Mouse (Mus musculus) A20 (cell line): ENCODE results near the gene Ttll11.

Experiments
- DNase-seq: peaks from one replicate; pipeline ENCODE4 v3.0.0-alpha.2; 2011; ENCODE audit warnings: low read depth, low spot score

The Ttll11 gene

DNA sequence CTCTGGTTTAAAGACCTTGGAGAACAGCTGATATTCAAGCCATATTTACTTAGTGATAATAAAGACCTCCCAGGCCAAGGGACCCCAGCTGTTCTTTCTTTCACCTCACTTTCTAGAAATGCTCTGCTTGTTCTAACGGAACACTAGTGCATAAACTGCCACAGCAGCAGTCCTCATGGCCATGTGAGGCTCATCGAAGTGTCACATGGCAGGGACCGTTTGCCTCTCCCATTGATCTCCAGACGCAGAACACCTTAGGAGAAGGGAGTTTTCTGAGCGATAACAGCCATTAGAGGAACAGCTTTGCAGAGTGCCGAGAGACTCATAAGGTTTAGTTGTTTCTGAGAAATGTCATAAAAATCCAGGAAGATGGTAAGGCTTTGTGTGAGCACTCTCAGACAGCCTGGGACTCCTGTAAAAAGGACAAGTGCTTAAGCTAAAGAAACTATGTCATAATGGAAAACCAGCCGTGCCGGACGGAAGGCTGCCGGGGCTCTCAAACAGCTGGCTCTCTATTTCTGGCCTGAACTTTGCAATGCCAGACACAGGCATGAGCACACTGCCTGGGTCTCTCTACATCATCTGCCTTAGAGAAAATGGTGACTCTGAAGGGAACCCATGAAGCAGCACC, 13.7 kb downstream of the Ttll11 start:
- DNase-seq, result no peak

DNA sequence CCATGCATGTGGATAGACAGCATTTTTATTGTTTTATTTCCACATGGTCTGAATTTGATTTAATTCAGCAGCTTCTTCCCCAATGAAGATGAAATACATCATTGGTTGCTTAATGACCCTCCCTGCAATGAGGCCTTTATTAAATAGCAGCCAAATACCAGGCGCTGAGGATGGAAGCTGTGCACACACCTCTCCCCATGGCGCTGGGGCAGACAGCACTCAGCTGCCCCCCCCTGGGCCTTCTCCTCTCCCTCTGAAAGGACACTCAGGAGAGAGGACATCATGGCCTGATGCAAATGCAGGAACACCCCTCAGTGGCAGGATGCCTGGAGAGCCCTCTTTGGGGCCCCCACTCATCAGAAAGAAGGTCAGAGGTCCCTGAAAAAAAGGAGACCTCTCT, 16.4 kb downstream of the Ttll11 start:
- DNase-seq, result no peak

DNA sequence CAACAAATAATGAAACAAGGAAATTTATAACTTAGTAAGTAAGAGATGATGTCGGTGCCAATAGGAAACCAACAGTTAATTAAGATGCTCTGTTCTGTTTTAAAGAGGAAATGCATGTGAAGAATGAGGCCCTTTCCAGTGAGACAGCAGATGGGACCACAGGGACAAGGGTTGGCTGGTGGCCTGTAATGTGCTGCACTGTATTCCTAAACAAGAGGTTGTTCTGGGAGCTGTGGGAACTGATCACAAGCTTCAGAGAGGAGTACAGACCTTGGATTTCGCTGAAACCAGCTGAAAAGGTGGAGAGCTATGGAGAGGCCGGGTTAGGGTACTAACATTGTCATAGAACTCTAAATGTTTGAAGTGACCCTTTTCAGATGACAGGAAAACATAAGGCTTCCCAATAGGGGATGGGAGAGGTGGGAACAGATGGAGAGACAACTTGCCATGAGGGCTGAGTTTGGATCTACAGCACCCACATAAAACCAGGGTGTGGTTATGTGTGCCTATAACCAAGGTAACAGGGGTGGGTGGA, 18.1 kb downstream of the Ttll11 start:
- no peak for DNase-seq

DNA sequence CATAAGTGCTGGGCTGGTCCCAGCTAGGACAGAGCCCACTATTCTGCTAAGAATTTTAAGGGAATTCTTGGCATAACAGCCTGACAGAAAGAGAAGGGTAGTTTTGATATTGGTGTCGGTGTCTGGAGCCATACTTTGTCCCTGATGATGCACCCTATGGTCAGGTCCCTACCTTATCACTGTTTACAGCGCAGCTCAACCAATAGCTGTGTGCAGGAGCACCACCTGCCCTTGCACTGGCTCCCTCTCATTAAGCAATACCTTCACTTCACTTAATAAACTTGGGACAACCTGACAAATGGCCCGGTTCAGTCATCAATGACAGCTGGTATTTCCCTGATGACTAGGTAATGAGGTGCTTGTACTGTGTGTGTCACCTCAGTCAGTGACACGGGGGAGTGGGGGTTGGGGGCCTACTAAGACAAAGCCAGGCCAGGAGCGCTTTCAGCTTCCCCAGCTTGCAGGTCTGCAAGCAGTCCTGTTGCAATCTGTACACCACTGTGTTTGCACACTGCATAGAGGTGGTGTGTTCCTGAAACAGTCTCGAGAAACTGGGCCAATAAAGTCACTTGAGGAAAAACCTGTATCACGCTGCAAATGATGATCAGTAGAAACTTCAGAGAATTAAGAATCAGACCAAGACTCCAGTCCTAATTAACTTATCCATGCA, 22.1 kb downstream of the Ttll11 start:
- no peak for DNase-seq

DNA sequence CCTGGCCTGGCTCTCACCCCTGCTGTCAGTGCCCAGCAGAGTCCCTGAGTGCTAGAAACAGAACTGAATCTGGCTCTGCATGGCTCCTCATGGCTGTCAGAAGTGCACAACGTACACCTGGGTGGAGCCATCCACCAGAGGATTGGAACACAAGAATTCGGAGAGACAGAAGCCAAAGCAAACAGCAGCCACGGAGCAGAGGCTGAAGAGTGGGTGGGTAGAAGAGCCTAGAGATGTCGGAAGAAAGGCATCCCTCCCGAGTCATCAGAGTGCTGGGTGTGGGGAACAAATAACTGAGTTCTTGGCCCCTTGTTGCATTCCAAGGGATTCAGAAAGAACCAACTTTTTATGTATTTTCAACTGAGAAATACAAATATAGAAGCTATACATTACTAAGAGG, 24.5 kb downstream of the Ttll11 start:
- DNase-seq, result no peak

DNA sequence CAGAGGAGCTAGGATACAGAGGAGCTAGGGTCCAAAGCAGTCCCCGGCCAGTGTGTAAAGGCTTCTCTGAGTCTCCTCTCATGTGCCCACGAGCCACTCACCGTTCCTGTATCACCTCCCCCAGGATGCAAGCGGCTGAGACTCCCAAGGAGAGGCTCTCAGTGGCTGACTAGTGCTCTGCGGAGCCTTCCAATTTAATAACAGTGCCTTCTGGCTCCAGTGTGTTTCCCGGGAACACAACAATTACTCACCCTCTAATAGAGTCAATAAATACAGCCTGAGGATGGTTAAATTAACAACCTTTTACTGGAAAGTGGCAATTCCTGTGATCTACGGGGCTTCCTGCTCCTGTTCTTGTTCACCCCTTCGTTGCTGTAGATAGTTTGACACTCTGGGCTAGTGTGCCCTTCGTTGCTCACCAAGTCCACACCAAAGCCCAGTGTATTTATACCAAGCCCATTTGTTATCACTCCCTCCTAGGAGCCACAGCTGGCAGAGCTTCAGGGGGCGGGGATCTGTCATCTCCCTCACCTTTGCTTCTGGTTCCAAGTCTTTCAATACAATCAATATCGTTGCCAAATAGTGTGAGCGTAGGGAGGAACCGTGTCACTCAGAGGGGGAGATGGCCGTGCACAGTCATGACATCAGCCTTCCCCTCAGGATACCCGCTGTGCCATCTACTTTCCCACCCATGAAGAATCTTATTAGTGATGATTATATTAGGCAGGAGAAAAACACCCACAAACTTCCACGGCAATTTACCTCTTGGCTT, 27.3 kb downstream of the Ttll11 start:
- no peak for DNase-seq

DNA sequence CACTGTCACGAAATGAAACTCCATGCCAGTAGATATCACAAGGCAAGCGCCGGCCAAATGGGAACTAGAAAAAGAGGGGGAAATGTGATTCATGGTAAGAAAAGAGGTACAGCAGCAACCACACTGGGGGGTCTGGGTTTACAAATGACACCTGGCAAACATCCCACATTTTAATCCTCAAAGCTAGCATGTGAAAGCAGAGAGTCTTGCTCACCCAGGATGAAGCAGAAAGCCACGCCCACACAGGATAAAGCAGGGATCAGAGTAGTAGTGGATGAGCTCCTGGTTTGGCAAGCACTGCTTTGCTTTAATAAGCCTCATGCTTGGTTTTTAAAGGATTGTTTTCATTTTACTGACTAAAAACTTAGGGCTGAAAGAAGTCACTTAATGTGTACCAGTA, 34.8 kb downstream of the Ttll11 start:
- no peak for DNase-seq

DNA sequence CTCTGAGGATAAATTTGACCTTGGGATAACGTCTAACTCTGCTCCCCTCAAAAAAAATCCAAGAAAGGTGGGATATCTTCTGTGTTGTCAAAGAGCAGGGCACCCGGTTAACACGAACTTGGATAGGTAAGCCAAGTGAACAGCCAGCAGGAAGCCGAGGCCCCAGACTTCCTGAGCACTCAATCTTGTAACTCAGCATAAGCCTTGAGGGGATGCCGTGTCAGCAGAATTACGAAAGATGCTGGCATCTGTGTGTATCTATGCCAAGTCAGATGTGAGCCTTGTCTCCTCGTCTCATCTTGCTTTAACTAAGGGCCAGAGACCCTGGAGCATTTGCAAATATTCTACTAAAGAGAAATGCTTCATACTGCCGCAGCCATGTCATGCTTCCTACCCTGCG, 36.8 kb downstream of the Ttll11 start:
- DNase-seq, result no peak

DNA sequence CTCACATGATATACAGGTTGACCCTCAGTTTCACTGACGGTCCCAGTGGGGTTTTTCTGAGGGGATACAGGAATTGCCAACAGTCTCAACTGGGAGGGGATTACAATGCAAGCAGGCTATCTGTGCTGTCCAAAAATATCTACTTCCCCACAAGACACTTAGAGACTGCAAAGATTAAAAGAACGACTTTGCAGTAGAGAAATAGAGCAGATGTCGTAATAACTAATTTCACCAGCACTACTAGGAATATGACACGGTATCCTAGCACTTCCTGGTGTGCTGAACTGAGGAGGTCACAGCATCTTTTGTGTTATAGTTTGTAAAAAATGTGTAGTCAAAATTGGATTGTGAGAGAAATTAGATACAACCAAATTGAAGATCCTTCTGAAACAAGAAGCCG, 44.7 kb downstream of the Ttll11 start:
- DNase-seq, result no peak

DNA sequence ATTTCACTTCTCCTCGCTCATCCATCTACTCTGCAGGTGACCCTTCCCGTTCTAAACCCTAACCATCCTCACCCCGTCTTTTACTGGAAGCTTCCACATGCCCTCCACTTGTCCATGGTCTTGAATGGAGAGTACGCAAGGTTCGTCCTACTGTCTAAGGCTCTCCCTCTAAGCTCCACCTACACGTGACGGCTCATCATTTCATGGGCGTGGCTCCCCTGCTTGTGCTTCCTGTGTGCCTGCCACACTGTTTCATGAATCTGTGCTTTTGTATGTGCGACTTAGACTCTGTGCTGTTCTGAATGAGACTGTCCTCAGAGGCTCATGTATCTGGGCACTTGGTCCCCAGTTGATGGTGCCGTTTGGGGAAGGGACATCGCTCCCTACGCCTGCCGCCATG, 46.6 kb downstream of the Ttll11 start:
- no peak for DNase-seq

DNA sequence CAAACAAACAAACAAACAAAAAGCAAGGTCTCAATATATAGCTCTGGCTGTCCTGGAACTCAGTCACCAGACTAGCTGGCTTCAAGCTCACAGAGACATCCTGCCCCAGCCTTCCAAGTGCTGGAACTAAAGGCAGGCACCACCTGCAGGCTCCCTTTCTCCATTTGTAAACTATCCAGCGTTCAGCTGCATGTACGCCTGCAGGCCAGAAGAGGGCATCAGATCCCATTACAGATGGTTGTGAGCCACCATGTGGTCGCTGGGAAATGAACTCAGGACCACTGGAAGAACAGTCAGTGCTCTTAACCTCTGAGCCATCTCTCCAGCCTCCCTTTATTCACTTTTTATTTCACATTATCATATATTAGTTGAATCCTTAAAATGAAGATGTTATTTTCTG, 48.1 kb downstream of the Ttll11 start:
- peak; percentile 49 for DNase-seq

DNA sequence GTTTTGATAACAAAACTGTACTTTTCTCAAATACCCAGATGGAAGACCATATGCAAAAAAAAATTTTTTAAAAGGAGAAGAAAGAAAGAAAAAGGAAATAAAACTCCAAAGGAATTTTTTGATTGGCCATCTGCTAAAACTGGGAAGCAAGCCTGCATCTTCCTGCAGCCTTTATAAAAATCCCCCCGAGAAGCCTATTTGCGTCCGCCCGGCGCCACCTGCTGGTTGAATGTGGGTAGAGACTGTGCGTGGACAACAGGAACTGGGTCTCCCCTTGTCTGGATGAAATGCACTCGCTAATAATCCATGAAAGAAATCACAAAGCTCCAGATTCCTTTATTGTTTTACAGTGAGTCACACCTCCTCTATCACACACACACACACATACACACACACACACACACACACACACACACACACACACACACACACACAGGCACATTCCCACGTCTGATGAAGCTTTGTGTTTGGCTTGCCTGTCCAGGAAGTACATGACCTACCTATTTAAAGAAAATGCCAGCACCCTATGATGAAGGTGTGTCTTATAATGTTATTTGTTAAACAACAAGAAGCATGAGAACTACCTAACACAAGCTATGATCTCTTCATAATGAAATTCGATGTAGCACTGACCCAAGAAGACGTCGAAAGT, 49.1 kb downstream of the Ttll11 start:
- DNase-seq, result peak; percentile 63

DNA sequence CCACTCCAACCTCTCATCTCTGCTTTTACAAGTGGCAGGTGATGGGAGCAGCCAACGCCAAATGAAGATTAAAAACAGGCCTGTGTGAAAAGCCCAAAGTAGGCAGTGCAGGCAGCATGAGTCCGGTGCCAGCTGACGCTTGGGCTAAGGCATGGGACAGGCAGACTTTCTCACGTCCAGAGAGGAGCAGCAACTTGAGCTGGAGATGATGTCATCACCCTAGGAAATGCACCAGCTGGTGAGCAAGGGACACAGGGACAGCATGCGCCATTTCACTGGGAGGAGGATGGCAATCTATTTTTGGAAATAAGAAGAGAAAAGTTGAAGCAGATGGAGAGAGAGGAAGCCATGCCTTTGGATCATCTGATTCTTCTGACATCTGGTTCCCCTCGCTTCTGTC, 51.6 kb downstream of the Ttll11 start:
- DNase-seq, result no peak

DNA sequence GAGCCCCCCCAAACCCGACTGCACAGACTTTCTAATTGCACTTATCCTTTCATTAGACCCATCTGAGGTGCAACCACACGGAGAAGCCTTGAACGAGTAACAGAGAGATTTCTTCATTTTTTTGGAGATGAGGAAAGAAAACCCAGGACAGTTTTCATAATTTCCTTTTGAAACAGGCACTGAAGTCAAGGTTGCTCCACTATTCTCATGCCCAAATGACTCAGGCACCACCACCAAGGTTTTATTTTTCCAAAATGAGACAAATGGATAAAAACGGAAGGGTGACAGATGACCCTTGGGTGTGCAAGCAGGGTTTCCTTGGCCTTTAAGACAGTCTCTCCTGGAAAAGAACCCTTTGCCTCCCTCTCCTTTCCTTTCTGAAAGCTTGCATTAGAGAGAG, 54.8 kb downstream of the Ttll11 start:
- no peak for DNase-seq

DNA sequence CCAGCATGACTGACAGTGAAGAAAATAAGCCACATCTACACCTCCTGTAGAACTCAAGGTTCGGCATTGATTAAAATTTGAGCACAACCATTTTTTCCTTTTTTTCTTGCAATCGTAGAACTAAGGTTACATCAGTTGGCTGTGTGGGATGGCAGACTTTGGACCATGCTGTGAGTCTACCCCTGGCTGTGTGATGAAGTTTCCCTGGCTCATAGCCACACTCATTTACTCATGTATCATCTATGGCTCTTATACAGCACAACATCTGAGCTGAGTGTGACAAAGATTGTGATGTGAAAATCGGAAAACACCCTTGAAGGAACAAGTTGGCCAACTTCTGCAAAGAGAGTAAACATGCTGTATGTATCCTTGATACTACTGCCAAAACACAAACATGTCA, 56.8 kb downstream of the Ttll11 start:
- no peak for DNase-seq

DNA sequence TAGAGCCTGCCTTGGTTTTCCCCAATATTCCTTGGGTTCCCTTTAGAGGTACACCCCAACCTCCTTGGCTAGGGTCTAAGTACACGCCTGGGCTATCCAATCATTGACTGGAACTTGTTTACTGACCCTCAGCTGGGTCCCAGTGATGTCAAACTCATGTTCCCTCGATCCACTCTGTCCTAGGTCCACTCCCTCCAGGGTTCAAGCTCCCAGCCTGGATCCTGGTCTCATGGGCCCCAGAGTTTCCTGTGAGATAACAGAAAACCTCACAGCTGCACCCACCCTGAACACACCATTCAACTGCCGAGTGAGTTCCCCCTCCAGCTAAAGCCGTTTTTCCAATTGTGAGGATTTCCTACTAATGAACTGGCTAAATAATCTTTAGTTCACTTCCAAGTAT, 67.6 kb downstream of the Ttll11 start:
- DNase-seq, result no peak

DNA sequence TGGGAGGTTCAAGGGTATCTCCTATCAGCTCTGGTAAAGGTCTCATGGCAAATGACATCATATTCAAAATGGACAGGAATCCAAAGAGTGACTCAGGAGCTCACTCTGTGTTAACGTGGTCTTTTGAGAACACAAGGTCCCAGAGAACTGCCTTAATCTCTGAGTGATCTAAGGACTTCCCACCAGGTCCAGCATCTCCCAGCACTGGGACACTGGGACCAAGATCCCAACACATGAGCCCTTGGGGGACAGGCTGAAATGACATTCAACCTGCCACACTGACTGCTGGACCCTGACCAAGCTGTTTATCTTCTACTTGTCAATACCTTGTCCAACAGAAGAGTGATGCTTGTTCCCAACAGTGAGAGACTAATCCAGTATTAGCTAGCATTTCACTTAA, 68.0 kb downstream of the Ttll11 start:
- DNase-seq, result no peak

DNA sequence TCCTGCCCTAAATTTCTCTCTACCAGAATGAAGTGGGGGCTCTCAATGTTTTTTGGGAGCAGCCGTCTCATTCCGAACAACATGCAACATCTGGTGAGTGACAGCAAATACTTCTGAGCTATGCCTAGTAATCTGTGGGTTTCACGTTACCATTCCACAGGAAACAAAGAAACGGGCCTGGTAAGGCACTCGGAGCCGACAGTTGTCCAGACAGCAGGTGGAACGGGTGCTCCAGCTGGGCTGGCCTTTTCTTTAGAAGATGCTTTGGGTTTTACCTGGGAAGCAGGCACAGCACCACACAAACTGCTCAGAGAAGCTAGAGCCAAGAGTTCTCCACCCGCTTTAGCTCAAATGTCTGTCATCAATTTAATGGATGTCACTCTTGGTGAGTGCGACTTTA, 69.0 kb downstream of the Ttll11 start:
- no peak for DNase-seq

DNA sequence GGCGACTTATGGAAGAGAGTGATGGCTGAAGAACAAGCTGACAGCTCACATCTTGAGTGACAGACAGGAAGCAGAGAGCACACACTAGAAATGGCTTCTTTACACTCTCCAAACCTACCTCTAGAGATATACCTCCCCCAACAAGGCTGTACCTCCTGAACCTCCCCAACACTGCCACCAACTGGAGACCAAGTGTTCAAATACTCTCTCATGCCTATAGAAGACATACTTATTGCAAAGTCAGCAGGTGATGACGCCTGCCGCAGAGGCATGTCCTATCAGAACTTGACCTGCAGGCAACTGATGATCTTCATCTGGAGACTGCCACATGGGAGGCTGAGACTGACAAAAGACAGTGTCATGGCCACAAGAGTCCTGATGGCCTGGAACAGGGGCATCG, 70.4 kb downstream of the Ttll11 start:
- no peak for DNase-seq

DNA sequence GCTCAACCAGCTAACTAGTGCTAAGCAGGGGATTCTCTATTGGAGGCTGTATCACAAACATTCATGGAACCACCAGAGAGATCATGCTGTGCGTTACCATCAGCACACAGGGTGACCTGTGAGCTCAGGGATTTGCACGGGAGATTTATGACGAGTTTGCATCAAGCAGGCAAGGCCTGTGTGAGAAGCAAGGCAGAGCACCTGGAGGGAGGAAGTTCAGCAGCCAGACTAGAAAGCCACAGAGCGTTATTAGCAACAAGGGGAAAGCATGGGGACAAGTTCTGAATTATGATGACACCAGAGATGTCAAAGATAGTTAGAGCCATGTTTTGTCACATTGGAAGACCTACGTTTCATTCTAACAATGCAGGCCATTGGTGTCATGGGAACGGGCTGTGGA, 72.1 kb downstream of the Ttll11 start:
- peak; percentile 24 for DNase-seq

DNA sequence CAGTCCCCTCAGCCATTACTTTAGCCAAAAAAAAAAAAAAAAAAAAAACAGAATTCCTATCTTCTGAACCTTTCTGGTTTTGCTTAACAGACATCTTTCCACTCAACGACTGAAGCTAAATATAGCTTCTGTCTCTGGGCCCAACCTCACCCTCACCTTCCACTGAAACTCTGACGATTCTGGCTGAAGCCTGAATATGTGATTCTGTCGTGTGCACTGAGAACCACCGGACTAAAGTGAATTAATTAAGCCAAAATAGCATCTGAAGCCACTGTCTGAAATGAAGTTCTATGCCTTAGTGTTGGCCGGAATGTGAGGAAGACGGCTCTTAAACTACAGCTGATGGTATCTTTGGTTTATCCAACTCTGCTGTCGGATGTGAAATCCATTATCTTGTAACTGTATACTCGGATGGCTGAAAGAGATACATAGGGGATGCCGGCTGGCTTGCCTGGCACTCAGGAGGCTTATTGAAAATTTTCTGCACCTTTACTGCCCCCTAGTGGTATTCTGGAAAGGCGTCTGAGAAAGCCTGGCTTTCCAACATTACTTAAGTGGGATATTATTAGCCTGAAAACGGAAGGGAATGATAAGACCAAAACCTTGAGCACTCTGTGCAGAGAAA, 73.4 kb downstream of the Ttll11 start:
- peak; percentile 64 for DNase-seq

DNA sequence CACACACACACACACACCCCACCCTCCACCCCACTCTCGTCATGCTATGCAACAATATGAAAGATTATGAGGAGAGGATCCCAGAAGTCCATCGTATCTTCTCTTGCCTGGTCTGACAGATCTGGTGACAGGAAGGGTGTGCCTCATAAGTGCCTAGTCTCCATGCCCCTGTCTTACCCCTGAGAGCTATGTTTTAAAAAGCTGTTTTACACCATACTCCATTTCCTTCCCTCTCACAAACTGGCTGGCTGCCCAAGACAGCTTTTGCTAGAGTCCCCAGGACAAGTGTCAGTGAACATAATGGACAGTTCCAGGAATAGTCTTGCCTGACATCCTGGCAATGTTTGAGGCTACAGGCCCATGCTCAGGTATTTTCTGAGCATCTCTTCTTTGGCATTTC, 78.9 kb downstream of the Ttll11 start:
- DNase-seq, result no peak
